In genomic region chr12:40082453-40083238, GRCm38 (mm10) we compare ENCODE assay signal across 10 mouse cellular contexts. TPM values are rescaled to one million over a fixed set of nuclear protein-coding genes. Genes with fewer than 3 reads are reported as not detected.
A peak's percentile ranks its signal among the peaks of the same experiment; 100 is the strongest.
DNase-seq lines count a peak whose midpoint lies in the region; ATAC-seq and TF ChIP-seq lines count a peak whose summit lies in the region.
"Had no signal": no experiment of that assay in that cellular context is flagged by ENCODE, and none has a peak within 500 bp of the region (broad histone marks: within the 10 kb centered on the region; RNA-seq: fewer than 3 reads in every experiment).

No protein-coding gene starts in this region.

- no peak for TF ChIP-seq POLR2A in cerebellum, adult 2 months (IDR thresholded peaks at IDR 0.05; ENCODE audit: borderline replicate concordance, insufficient read depth, low read length)

- no peaks in the 10 kb centered on the region for H3K9me3 ChIP-seq in lung, embryonic 16.5 days (ENCODE audit: control insufficient read depth, low read length)
- H3K9me3 ChIP-seq in embryonic facial prominence, embryonic 13.5 days = no peaks in the 10 kb centered on the region
- H3K9me3 ChIP-seq: heart, embryonic 15.5 days had no signal

- H3K27me3 ChIP-seq in cerebellum, adult 2 months (ENCODE audit: control insufficient read depth, insufficient read depth, low read length) = no peaks in the 10 kb centered on the region
- no peaks in the 10 kb centered on the region for H3K27me3 ChIP-seq in lung, embryonic 16.5 days (ENCODE audit: control insufficient read depth, insufficient read depth, low read depth, low read length)
- H3K27me3 ChIP-seq in embryonic facial prominence, embryonic 13.5 days = no peaks in the 10 kb centered on the region
- H3K27me3 ChIP-seq: heart, embryonic 15.5 days had no signal

- no peak overlapping the region for H3K9ac ChIP-seq in lung, embryonic 16.5 days (ENCODE audit: low read length)
- no peak overlapping the region for H3K9ac ChIP-seq in embryonic facial prominence, embryonic 13.5 days
- H3K9ac ChIP-seq: heart, embryonic 15.5 days had no signal

- H3K4me3 ChIP-seq in cerebellum, adult 2 months (replicated peaks; ENCODE audit: insufficient read depth, low read depth, low read length) = no peak overlapping the region
- no peak overlapping the region for H3K4me3 ChIP-seq in lung, embryonic 16.5 days (ENCODE audit: low read length)
- no peak overlapping the region for H3K4me3 ChIP-seq in embryonic facial prominence, embryonic 13.5 days
- H3K4me3 ChIP-seq: heart, embryonic 15.5 days had no signal

- no peak for DNase-seq in cerebellum, adult 2 months
- no peak for DNase-seq in cerebellum, adult 9-11 months
- DNase-seq in lung, postnatal 4 days = no peak
- DNase-seq in retina, embryonic 14.5 days (ENCODE audit: low spot score) = peak; percentile 83
- no peak for DNase-seq in right cerebral cortex, postnatal 25 days
- DNase-seq in thymus, postnatal 14 days = no peak

- H3K4me2 ChIP-seq in lung, embryonic 16.5 days (ENCODE audit: low read depth, low read length) = no peak overlapping the region
- H3K4me2 ChIP-seq in embryonic facial prominence, embryonic 13.5 days = no peak overlapping the region
- H3K4me2 ChIP-seq: heart, embryonic 15.5 days had no signal

- no peak overlapping the region for H3K27ac ChIP-seq in cerebellum, adult 2 months (ENCODE audit: insufficient read depth, low read length)
- H3K27ac ChIP-seq in lung, embryonic 16.5 days (ENCODE audit: low read length) = no peak overlapping the region
- H3K27ac ChIP-seq in embryonic facial prominence, embryonic 13.5 days = no peak overlapping the region
- H3K27ac ChIP-seq: heart, embryonic 15.5 days had no signal

- 0 out of 2 replicates have a peak, but pooled peaks have one; percentile 12 for TF ChIP-seq CTCF in cerebellum, adult 2 months (IDR thresholded peaks at IDR 0.05; ENCODE audit: borderline replicate concordance, insufficient read depth, low read depth, low read length)

- peak; percentile 23; the same call in 1 of the 2 replicates for ATAC-seq in lung, embryonic 16.5 days (ENCODE audit: low read depth)
- 0 out of 2 replicates have a peak, but pooled peaks have one; percentile 20 for ATAC-seq in embryonic facial prominence, embryonic 13.5 days (ENCODE audit: insufficient number of reproducible peaks, insufficient read depth, low FRiP score, low TSS enrichment, low read depth)

- WGBS in cerebellum, adult 2 months = 45% methylated on average over 5 of the region's 6 CpGs
- 39% methylated on average over 5 of the region's 6 CpGs for WGBS in lung, embryonic 16.5 days
- WGBS in embryonic facial prominence, embryonic 13.5 days = 47% methylated on average over 5 of the region's 6 CpGs

- H3K36me3 ChIP-seq in lung, embryonic 16.5 days (ENCODE audit: control insufficient read depth, insufficient read depth, low read length) = no peaks in the 10 kb centered on the region
- no peaks in the 10 kb centered on the region for H3K36me3 ChIP-seq in embryonic facial prominence, embryonic 13.5 days
- H3K36me3 ChIP-seq: heart, embryonic 15.5 days had no signal

- no peaks in the 10 kb centered on the region for H3K4me1 ChIP-seq in cerebellum, adult 2 months (ENCODE audit: control insufficient read depth, insufficient read depth, low read length)
- no peaks in the 10 kb centered on the region for H3K4me1 ChIP-seq in lung, embryonic 16.5 days (replicated peaks; ENCODE audit: control insufficient read depth, insufficient read depth, low read length)
- 0 out of 2 replicates have a peak, but pooled peaks cover 10% of the 10 kb centered on the region for H3K4me1 ChIP-seq in embryonic facial prominence, embryonic 13.5 days
- H3K4me1 ChIP-seq: heart, embryonic 15.5 days had no signal

RNA-seq across cellular contexts. Expression of gene Arl4a, which starts 44.8 kb away (rescaled TPM):
- 24.0 and 25.4 TPM in 2 replicates for polyA plus RNA-seq in cerebellum, adult 2 months (2012; rRNA removed)
- polyA plus RNA-seq in lung, embryonic 16.5 days (2015; fragmentation: Nextera tagmentation; extraction: Ambion mirVana) = 30.9 and 33.4 TPM in 2 replicates
- polyA plus RNA-seq in embryonic facial prominence, embryonic 13.5 days (2015; fragmentation: Nextera tagmentation; extraction: Ambion mirVana) = 48.4 and 49.4 TPM in 2 replicates

RNA-seq across cellular contexts. Expression of gene Scin, which starts 51.4 kb away (rescaled TPM):
- polyA plus RNA-seq in cerebellum, adult 2 months (2012; rRNA removed) = 0.25 and 0.35 TPM in 2 replicates
- 0.69 and 1.3 TPM in 2 replicates for polyA plus RNA-seq in lung, embryonic 16.5 days (2015; fragmentation: Nextera tagmentation; extraction: Ambion mirVana)
- polyA plus RNA-seq in embryonic facial prominence, embryonic 13.5 days (2015; fragmentation: Nextera tagmentation; extraction: Ambion mirVana) = 5.5 and 8.1 TPM in 2 replicates
- polyA plus RNA-seq: C2C12 had no signal
